Mouse (Mus musculus): ENCODE measurements at regions not wholly inside any gene's neighbourhood (a gene's known extent, or its start where the extent isn't known, plus 50 kb on each side); places are given as distances from the start of the nearest gene placed in this dataset.

DNA sequence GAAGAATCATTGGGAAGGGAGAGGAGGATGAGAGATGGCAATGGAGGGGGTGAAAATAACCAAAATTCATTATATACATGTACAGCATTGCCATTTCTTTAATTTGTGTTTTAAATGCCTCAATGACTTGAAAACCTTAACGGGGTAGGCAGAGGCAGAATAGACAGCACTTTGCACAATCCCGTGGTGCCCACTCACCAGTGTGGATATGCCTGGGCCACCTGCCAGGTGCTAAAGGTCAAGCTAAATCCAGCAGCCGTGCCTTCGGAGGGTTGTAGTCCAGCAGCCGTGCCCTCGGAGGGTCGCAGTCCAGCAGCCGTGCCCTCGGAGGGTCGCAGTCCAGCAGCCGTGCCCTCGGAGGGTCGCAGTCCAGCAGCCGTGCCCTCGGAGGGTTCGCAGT is 182.0 kb downstream of the Srek1 start:
- TF ChIP-seq CTCF (IDR thresholded peaks at IDR 0.05; ENCODE audit: low read depth), result no peak
- no peak for TF ChIP-seq EP300 (optimal IDR thresholded peaks at IDR 0.05)
